Mouse (Mus musculus) cerebellum, postnatal 36 days (tissue): ENCODE results near the gene Ube2g1.
"Not testable (repeated sequence)": the region's sequence is repeated elsewhere in the genome, so short reads cannot be mapped to it uniquely, and the experiment has no call there.

Experiments used
- DNase-seq, 2 experiments: peaks; one replicate each; pipeline ENCODE4 v3.0.0; 2021 to 2022; ENCODE audit warnings: mixed read lengths in 2 of 2

Ube2g1 gene

DNA sequence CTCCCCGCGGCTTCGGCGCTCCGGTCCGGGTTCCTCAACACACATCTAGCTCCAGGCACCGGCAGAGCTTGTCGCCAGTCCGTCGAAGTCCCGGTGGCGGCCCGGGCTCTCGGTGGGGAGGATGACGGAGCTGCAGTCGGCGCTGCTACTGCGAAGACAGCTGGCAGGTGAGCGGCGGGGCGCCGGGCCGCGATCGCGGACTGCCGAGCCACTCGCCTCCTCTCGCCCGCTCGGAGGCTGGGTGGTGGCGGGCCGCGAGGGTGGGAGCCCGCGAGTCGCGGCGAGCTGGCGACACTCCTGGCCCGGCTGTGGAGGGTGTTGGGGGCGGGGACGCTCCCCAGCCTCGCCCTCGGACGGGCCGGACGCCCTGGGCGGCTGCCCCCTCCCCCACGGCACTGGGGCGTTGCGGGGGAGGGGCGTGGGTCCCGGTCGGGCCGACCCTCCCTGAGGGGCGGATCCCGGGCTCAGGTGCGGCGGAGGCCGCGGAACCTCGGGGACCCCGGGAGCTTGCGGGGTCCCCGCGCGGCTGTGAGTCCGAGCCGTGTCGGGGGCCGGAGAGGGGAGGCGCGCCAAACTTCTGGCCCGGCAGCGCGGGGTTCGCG is 487 bp downstream of the Ube2g1 start:
- peak in 1 of 2 experiments; percentile 61 for DNase-seq

- peak; percentile 91 to 94 for DNase-seq
Observed at GRCm38 (mm10) chr11:72608071-72608679, 1.1 kb downstream of the Ube2g1 start.

- DNase-seq, result no peak
Observed at GRCm38 (mm10) chr11:72609242-72609641, 2.2 kb downstream of the Ube2g1 start.

DNA sequence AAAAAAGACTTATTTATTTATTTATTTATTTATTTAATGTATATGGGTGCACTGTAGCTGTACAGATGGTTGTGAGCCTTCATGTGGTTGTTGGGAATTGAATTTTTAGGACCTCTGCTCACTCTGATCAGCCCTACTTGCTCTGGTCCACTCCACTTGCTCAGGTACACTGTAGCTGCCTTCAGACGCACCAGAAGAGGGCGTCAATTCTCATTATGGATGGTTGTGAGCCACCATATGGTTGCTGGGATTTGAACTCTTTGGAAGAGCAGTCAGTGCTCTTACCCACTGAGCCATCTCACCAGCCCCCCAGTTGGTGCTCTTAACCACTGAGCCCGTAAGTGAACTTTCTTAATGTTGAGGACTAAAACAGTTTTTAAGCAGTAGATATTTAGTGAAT is 7.3 kb downstream of the Ube2g1 start:
- DNase-seq, result not testable (repeated sequence)

- no peak for DNase-seq
Observed at GRCm38 (mm10) chr11:72615931-72616330, 8.8 kb downstream of the Ube2g1 start.

DNA sequence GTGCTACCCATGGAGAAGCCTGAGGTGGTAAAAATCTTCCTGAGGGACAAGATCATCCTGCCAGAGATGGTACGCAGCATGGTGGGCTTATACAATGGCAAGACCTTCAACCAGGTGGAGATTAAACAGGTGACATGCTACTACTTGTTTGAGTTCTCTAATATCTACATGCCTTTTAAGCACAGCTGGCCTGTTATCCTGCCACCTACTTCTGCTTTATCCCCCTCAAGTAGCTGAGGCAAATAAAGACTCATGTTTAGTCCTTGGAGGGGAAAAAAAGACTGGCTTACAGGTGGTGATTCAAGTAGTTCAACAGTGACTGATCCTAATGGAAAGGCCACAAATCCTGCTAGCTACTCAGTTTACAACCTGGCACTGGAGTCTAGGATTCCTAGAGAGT is 11.4 kb downstream of the Ube2g1 start:
- DNase-seq, result no peak

DNA sequence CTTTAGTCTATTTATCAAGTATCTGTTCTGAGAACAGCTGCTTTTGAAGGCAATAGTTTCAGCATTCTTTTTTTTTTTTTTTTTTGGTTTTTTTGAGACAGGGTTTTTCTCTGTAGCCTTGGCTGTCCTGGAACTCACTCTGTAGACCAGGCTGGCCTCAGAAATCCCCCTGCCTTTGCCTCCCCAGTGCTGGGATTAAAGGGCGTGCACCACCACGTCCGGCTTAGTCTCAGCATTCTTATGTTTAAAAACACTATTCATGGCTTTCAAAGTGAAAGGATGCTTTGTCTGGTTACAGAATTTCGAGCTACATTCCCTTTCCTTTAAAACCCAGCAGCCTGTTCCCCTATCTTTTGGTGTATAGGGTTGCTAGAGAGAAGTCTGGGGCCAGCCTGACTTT is 35.6 kb downstream of the Ube2g1 start:
- no peak for DNase-seq

GRCm38 (mm10) chr11:72645386-72645785 is 38.3 kb downstream of the Ube2g1 start:
- no peak for DNase-seq

DNA sequence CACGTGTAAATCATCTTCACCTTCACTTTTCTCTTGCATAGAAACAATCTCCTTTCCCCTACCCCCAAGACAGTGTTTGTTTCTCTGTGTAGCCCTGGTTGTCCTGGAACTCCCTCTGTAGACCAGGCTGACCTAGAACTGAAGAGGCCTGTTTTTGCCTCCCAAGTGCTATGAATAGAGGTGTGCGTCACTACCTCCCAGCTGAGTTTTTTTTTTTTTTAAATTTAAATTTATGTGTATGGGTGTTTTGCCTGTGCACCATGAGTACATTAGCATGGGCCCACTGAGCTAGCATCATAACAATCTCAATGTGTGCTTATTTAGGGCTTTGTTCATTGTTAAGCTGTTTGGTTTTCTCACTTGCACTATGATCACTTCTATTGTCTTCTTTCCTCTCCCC is 43.3 kb downstream of the Ube2g1 start:
- DNase-seq, result no peak

DNA sequence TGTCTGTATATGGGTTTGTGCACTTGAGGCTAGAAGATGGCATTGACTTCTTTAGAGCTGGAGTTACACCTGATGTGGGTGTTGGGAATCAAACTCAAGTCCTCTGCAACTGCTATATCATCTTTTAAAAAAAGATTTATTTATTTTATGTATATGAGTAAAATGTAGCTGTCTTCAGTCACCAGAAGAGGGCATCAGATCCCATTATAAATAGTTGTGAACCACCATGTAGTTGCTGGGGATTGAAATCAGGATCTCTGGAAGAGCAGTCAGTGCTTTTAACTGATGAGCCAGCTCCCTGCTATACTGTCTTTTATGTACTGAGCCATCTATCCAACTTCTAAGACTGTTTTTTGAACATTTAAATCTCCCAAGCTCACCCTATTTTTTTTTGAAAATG is 52.8 kb downstream of the Ube2g1 start:
- no peak for DNase-seq

- DNase-seq, result no peak
Observed at GRCm38 (mm10) chr11:72660359-72660758, 53.3 kb downstream of the Ube2g1 start.

DNA sequence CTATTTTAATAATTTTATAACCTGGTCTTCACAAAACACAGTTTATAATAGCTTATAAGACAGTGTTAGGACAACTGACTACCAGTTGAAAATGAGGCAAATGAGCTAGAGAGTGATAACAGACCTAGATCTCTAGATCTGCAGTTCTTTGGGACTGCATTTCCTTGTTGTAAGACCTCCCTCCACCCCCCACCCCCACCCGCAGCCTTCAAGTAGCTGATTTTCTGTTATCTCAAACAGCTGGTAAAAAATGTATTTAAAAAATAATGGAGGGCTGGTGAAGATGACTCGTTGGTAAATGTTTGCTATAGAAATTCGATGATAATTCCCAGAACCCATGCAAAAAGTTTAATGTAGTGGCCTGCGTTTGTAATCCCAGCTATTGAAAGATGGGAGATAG is 57.6 kb downstream of the Ube2g1 start:
- DNase-seq, result no peak

- DNase-seq, result no peak
Observed at GRCm38 (mm10) chr11:72670634-72671033, 63.6 kb downstream of the Ube2g1 start.

DNA sequence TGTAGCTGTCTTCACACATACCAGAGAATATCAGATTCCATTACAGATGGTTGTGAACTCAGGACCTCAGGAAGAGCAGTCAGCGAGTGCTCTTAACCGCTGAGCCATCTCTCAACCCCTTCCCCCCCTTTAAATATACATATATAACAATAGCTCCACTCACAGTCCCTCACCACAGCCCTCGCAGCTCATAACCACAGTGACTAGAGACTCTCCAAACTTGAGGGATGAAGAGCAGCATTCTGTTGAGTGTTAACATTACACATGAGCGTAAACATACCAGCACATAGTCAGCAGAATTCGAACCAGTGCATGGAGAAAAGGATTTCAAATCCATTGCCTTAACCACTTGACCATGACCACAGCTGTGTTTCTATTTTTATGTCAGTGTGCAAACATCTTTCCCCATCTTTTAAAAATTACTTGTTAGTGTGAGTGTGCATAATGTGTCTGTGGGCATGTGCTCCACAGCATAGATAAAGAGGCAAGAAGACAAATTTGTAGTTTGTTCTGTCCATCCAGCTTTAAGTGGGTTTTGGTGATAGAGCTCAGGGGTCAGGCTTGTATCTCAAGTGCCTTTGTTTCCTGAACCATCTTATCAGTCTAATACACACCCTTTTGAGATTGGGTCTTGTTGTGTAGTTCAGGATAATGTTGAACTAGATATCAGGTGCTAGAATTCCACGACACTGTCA is 64.4 kb downstream of the Ube2g1 start:
- no peak for DNase-seq

GRCm38 (mm10) chr11:72672438-72672837 is 65.4 kb downstream of the Ube2g1 start:
- DNase-seq, result no peak

DNA sequence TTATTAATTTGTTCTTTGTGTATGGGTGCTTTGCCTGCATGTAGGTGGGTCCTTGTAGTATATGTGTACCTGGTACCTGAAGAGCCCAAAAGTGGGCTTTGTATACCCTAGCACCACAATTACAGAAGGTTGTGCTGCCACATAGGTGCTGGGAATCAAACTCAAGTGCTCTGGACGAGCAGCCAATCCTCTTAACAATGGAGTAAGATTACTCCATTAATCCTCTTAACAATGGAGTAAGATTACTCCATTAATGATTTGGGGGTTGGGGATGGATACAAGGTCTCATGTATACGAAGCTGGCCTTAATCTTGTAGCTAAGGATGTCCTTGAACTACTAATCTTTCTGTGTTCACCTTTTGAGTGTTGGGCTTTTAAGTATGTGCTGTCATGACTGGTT is 68.2 kb downstream of the Ube2g1 start:
- DNase-seq, result no peak

DNA sequence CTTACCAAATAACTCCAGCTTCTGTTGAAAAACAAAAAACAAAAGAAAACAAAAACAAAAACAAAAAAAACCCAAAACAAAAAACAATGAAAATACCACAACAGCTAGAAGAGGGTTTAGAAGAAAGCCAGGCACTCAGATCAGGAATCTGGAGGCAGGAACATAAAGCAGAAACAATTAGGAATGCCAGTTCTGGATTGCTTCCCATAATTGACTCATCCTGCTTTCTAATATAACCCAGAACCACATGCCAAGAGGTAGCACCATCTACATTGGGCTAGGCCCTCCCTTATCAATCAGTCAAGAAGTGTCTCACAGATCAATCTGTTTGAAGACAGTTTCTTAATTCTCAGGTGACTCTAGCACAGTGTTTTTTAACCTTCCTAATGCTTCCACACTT is 73.6 kb downstream of the Ube2g1 start:
- no peak for DNase-seq

DNA sequence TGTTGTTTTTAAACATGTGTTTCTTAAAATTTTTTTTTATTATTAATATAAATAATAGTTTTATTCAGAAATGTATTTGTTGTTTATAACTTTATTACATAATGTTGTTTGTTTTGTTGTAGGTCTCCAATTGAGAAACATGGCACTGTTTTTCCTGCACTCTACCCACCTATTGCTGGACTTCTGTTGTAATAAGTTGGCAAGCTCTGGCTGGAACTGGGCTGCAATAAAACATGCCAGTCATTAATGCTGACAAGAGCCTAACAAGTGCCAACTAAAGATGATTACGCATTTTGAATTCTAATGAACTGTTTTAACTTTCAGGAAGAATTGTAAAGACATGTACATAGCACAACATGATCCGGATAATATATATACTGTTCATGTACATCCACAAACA is 76.3 kb downstream of the Ube2g1 start:
- no peak for DNase-seq

- no peak for DNase-seq
Observed at GRCm38 (mm10) chr11:72686697-72687096, 79.6 kb downstream of the Ube2g1 start.

DNA sequence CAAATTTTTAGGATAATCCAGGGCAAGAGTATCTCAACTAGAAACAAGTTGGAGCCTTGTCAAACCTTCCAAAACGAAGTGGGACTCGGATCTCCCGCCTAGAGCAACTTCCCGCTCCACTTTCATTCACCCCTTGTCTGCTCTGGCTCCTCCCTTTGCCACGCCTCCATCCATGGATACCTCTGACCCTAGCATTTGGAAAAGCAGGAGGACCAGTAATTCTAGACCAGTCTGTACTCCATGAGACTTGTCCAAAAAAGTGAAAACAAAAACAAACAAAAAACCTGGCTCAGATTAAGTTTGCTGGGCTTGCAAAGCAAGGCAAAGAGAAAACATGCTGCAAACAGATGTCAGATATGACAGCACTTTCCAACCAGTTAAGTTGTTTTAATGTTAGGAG is 81.2 kb downstream of the Ube2g1 start:
- no peak for DNase-seq

DNA sequence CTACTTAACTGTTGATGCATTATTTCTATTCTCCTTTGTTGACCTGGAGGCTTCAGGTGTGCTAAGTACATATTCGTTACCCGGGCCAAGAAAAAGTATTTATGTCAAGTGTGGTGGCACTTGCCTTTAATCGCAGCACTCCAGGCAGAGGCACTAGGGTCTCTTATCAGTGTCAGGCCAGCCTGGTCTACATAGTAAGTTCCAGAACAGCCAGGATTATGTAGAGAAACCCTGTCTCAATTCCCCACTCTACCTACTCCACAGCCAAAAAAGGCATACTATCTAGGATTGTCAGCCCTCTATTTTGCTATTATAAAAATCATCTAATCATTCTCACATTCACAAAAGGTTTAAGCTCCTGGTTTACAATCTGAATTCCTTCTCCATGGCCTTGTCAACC is 82.0 kb downstream of the Ube2g1 start:
- DNase-seq, result no peak

DNA sequence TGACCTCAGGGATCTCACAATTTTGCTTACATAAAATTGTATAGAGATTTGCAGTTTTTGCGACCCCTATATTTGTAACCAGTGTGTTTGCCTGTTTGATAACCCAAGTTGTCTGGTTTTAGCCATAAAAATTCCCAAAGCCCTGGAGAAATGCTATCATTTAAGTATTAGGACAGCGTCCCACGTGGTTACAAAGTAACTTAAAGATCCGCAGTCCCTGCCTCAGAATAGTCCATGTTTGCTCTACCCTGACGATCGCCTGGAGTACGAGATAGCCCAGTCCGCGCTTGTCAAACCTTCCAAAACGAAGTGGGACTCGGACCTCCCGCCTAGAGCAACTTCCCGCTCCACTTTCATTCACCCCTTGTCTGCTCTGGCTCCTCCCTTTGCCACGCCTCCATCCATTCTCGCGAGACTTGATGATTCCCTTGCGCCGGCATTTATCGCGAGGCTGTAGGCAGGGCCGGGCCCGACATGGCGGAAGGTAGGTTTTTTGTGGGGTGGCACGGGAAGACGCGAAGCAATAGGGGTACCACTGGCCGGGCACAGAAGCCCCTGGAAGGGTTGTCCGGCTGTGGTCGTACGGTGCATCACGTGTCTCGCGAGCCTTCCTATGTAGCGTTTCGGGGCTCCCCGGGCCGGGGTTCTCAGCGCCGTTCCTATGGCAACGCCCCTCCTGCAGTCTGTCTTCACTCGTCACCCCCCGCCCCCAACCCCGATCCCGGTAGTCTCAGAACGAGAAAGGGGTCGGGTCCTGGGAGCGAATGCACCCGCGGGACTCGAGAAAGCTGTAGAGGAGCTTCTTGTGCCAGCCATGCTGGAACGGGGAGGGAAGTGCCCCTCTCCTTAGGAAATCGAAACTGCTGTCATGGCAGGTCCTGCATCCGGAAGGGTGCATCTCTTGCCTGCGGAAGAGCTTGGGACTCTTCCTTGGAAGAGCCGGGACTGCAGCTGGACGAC is 82.7 kb downstream of the Ube2g1 start, which contains the start of gene Ankfy1:
Gene Ankfy1 (plus strand): TSS at position 456 of the 960 bp plus-strand sequence.
- peak; percentile 91 for DNase-seq

- DNase-seq, result no peak
Observed at GRCm38 (mm10) chr11:72692353-72692752, 85.3 kb downstream of the Ube2g1 start.
